Mouse (Mus musculus): ENCODE measurements around the gene Ganab. TPM values are rescaled to one million over a fixed set of nuclear protein-coding genes. Genes with fewer than 3 reads are reported as not detected.

Ganab gene
- polyA plus RNA-seq, 1 experiment from 2014 or later = 109 TPM

DNA sequence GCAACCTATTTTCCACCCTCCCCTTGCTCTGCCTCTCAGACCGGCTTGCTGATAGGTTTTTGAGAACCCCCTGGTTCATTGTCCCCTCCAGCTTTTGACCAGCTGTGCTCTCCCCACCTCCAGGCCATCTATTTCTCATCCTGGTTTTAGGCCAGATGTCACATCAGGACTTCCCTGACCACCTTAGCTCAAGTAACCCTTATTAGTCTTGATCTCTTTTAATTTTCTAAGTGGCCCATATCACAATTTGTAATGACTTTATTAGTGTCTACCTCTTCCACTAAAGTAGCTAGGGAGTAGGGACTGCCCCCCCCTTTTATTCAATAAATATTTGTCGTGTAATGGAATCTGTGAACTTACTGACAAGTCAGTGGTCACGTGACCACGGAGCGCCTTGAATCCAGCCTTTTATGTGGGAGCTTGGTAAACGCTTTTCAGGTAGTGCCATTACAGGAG lies 23.0 kb downstream of the Ganab start:
- Histone ChIP-seq H3K4me2 (peak overlapping the region; percentile 70), H3K9ac (ENCODE audit: low read length) (peak overlapping the region; percentile 73), H3K4me3 (ENCODE audit: low read depth, low read length) (peak overlapping the region; percentile 77), H3K27me3 (ENCODE audit: control insufficient read depth, insufficient read depth, low read length) (no peaks in the 10 kb centered on the region), H3K9me3 (ENCODE audit: control insufficient read depth, low read length) (no peaks in the 10 kb centered on the region), H3K4me1 (ENCODE audit: control insufficient read depth, insufficient read depth, low read length) (peaks cover 14% of the 10 kb centered on the region), H3K36me3 (ENCODE audit: control insufficient read depth, insufficient read depth, low read length) (peaks cover 5% of the 10 kb centered on the region; the same call in 1 of the 2 replicates), H3K27ac (ENCODE audit: low read depth, low read length) (peak overlapping the region; percentile 60)
- WGBS = 3% methylated on average over 6 of the region's 6 CpGs
- no peak for DNase-seq (ENCODE audit: low spot score, missing footprints)
- peak; percentile 29; the same call in 1 of the 2 replicates for ATAC-seq (ENCODE audit: low FRiP score)

DNA sequence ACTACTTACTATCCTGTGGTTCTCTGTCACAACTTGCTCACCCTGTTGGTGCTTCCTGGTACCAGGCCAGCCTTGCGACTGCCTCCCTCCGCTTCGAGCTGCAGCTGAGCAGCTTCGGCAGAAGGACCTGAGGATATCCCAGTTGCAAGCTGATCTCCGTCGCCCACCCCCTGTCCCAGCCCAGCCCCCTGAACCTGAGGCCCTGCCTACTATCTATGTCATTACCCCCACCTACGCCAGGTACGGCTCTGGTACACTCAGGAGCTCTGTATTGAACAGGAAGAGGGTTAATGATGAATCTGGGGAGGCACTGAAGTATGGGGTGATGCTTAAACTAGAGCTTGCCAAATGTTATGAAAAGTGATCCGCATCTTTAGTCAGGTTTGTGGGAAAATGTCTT lies 23.9 kb downstream of the Ganab start:
- no peak for ATAC-seq (ENCODE audit: low FRiP score)

DNA sequence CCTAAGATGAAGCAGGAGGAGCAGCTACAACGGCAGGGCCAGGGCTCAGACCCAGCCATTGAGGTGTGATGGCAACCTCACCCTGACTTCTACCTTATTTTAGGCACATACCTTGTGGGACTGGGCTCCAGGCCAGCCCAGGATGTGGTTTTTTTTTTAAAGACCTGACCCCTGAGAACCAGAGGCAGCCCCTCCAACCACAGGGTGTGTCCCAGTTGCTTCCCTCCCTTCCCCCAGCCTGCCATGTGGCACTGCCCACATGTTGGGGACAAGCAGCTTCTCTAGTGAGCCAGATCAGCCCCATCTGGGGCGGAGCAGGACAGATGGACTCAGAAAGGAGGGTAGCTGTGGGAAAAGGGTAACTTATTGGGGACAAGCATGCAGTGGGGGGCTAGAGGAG lies 28.9 kb downstream of the Ganab start:
- DNase-seq (ENCODE audit: low spot score, missing footprints) (no peak), ATAC-seq (ENCODE audit: low FRiP score) (no peak)
- Histone ChIP-seq H3K36me3 (ENCODE audit: control insufficient read depth, insufficient read depth, low read length) (no peaks in the 10 kb centered on the region; the same call in 1 of the 2 replicates), H3K4me3 (ENCODE audit: low read depth, low read length) (no peak overlapping the region), H3K27ac (ENCODE audit: low read depth, low read length) (no peak overlapping the region), H3K9ac (ENCODE audit: low read length) (no peak overlapping the region), H3K4me1 (ENCODE audit: control insufficient read depth, insufficient read depth, low read length) (peaks cover 13% of the 10 kb centered on the region), H3K9me3 (ENCODE audit: control insufficient read depth, low read length) (no peaks in the 10 kb centered on the region), H3K27me3 (ENCODE audit: control insufficient read depth, insufficient read depth, low read length) (no peaks in the 10 kb centered on the region), H3K4me2 (no peak overlapping the region)
- WGBS = 91% methylated on average over 2 of the region's 2 CpGs

More for the DNA sequence above, 23.9 kb downstream of the Ganab start:
- 81% methylated on average over 9 of the region's 9 CpGs for WGBS
- Histone ChIP-seq H3K4me1 (ENCODE audit: control insufficient read depth, insufficient read depth, low read length) (peaks cover 14% of the 10 kb centered on the region), H3K4me3 (ENCODE audit: low read depth, low read length) (no peak overlapping the region), H3K9ac (ENCODE audit: low read length) (no peak overlapping the region), H3K27me3 (ENCODE audit: control insufficient read depth, insufficient read depth, low read length) (no peaks in the 10 kb centered on the region), H3K27ac (ENCODE audit: low read depth, low read length) (no peak overlapping the region), H3K9me3 (ENCODE audit: control insufficient read depth, low read length) (no peaks in the 10 kb centered on the region), H3K36me3 (ENCODE audit: control insufficient read depth, insufficient read depth, low read length) (no peaks in the 10 kb centered on the region; the same call in 1 of the 2 replicates), H3K4me2 (no peak overlapping the region)
- no peak for DNase-seq (ENCODE audit: low spot score, missing footprints)

DNA sequence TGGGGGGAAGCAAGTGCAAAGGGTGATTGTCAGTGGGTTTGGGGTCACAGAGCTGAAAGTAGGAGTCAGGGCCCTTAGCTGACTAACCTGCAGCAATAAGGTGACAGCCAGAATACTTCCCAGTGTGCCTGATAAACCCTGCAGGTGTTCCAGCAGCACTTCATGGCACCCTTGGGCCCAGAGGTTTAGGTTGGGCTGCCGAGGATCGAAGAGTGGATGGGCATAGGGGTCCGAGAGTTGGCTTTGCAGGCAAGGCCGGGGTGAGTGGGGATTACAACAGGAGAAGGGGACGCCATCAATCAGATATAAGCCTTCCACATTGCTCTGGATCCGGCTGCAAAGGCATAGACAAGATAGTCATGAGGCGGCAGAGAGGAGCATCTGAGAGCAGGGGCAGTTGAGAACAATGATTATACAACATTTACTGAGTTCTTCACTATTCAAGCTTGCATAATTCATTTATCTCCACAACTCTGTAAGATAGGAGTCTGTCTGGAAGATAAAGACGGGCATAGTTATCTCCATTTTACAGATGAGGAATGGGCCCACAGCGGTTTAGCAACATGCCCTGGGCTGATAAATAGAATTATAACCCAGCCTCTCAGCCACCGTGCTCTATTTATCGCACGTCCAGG lies 30.1 kb downstream of the Ganab start:
- Histone ChIP-seq H3K27me3 (ENCODE audit: control insufficient read depth, insufficient read depth, low read length) (no peaks in the 10 kb centered on the region), H3K9ac (ENCODE audit: low read length) (no peak overlapping the region), H3K4me2 (no peak overlapping the region), H3K4me1 (ENCODE audit: control insufficient read depth, insufficient read depth, low read length) (peaks cover 13% of the 10 kb centered on the region), H3K4me3 (ENCODE audit: low read depth, low read length) (no peak overlapping the region), H3K9me3 (ENCODE audit: control insufficient read depth, low read length) (no peaks in the 10 kb centered on the region), H3K36me3 (ENCODE audit: control insufficient read depth, insufficient read depth, low read length) (no peaks in the 10 kb centered on the region; the same call in 1 of the 2 replicates), H3K27ac (ENCODE audit: low read depth, low read length) (no peak overlapping the region)
- no peak for ATAC-seq (ENCODE audit: low FRiP score)
- no peak for DNase-seq (ENCODE audit: low spot score, missing footprints)
- 87% methylated on average over 12 of the region's 12 CpGs for WGBS

DNA sequence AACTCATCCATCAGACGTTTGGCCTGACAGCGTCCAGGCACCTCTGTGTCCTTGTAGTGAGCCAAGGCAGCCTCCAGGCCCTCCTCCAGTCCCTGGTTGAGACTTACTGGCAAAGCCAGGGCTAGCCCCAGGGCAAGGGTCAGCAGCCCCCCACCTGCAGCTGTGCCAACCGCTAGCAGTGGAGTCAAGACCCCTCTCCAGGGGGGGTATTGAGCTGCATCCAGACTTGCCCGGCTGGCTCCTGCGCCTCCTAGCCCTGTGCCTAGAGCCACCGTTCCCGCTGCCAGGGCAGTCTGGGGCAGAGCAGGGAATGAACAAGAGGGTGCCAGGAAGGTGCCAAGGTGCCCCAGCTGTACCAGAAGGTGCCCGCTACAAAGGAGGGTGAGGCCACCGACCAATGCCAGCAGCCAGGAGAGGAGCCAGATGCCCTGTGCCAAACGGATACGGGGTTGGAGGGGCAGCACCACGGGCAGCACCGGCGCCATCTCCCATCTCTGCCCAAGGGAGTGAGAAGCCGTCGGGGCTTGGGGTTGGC lies 30.9 kb downstream of the Ganab start:
- no peaks in the 10 kb centered on the region; the same call in 1 of the 2 replicates for H3K36me3 ChIP-seq (ENCODE audit: control insufficient read depth, insufficient read depth, low read length)
- H3K27me3 ChIP-seq (ENCODE audit: control insufficient read depth, insufficient read depth, low read length) = no peaks in the 10 kb centered on the region
- H3K27ac ChIP-seq (ENCODE audit: low read depth, low read length) = no peak overlapping the region
- ATAC-seq (ENCODE audit: low FRiP score) (peak; percentile 36), DNase-seq (ENCODE audit: low spot score, missing footprints) (no peak)
- peak overlapping the region; percentile 66 for H3K4me3 ChIP-seq (ENCODE audit: low read depth, low read length)
- WGBS = 17% methylated on average over 16 of the region's 16 CpGs
- H3K4me1 ChIP-seq (ENCODE audit: control insufficient read depth, insufficient read depth, low read length) = peaks cover 13% of the 10 kb centered on the region
- H3K9ac ChIP-seq (ENCODE audit: low read length) = peak overlapping the region; percentile 79; the same call in 1 of the 2 replicates
- no peaks in the 10 kb centered on the region for H3K9me3 ChIP-seq (ENCODE audit: control insufficient read depth, low read length)
- H3K4me2 ChIP-seq = peak overlapping the region; percentile 81

DNA sequence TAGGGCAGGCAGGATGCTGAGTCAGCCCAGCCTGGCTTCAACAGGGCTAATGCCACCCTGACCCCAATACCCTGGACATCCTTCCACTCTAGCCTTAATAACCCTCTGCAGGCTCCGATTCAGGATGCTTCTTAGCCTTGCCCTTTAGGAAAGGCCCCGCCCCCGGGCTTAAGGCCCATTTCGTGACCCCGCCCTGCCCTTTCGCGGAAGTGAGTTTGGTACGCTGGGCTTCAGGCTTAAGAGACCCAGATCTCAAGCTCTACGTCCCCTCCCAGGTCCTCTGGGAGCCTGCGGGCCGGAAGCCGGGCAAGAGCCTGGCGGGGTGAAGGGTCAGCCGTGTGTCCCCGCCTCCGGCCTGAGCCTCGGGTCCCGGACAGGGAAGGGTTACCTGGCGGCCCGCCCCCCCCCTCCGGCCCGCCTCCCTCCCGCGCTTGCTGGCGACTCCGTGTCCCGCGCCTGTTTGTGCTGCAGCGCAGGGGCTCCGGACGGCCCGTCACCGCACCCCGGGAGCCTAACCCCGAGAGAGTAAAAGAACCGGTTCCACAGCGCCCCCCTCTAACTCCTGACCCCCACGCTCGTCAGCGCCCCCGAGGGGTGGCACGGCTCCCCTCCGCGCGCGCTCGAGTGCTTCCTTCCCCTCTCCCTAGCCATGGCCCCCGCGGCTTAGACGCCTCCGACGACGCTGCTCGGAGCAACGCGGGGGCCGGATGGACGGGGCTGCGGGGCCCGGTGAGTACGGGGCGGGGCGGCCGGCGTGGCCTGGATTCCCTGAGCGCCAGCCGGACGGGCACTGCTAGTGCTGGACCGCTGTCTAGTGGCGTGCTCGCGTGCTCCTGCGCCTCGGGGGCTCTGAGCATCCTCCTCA lies 31.6 kb downstream of the Ganab start, which contains the start of the genes Rom1 and Eml3:
TSS of gene Rom1 (minus strand) at position 133 of the 865 bp plus-strand sequence.
TSS of gene Eml3 (plus strand) at position 329 of the 865 bp plus-strand sequence.
- no peaks in the 10 kb centered on the region for H3K9me3 ChIP-seq (ENCODE audit: control insufficient read depth, low read length)
- no peaks in the 10 kb centered on the region for H3K27me3 ChIP-seq (ENCODE audit: control insufficient read depth, insufficient read depth, low read length)
- H3K27ac ChIP-seq (ENCODE audit: low read depth, low read length) = peak within 1 kb of the TSS; percentile 44
- under 1% methylated on average over 66 of the region's 74 CpGs for WGBS
- ATAC-seq (ENCODE audit: low FRiP score) (peak; percentile 81), DNase-seq (ENCODE audit: low spot score, missing footprints) (peak; percentile 97)
- peaks cover 13% of the 10 kb centered on the region for H3K4me1 ChIP-seq (ENCODE audit: control insufficient read depth, insufficient read depth, low read length)
- H3K4me3 ChIP-seq (ENCODE audit: low read depth, low read length) = peak within 1 kb of the TSS; percentile 66
- H3K9ac ChIP-seq (ENCODE audit: low read length) = peak within 1 kb of the TSS; percentile 79
- no peaks in the 10 kb centered on the region; the same call in 1 of the 2 replicates for H3K36me3 ChIP-seq (ENCODE audit: control insufficient read depth, insufficient read depth, low read length)
- H3K4me2 ChIP-seq = peak within 1 kb of the TSS; percentile 81

DNA sequence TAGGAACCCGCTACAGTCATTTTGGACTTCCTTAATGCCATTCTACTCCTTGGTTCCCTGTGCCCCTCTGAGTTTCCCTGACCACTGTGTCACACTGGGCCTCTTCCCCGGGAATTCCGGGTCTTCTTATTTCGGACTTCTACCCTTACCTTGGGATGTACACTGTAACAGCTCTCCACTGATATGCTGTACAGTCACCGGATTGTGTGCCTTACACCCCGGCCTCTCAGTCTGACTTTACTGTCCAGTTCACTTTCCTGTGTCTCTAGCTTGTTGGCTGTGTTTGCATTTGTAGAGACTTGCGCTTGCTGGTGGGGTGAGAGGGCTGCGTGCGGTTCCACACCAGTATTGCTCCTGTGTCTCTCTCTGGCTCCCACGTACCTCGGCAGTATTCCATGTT lies 32.2 kb downstream of the Ganab start:
- WGBS = 19% methylated on average over 11 of the region's 11 CpGs
- ATAC-seq (ENCODE audit: low FRiP score) = no peak
- Histone ChIP-seq H3K4me1 (ENCODE audit: control insufficient read depth, insufficient read depth, low read length) (peaks cover 13% of the 10 kb centered on the region), H3K4me3 (ENCODE audit: low read depth, low read length) (peak overlapping the region; percentile 66), H3K27me3 (ENCODE audit: control insufficient read depth, insufficient read depth, low read length) (no peaks in the 10 kb centered on the region), H3K9ac (ENCODE audit: low read length) (peak overlapping the region; percentile 79), H3K9me3 (ENCODE audit: control insufficient read depth, low read length) (no peaks in the 10 kb centered on the region), H3K4me2 (peak overlapping the region; percentile 81), H3K27ac (ENCODE audit: low read depth, low read length) (no peak overlapping the region), H3K36me3 (ENCODE audit: control insufficient read depth, insufficient read depth, low read length) (no peaks in the 10 kb centered on the region; the same call in 1 of the 2 replicates)
- peak; percentile 90 for DNase-seq (ENCODE audit: low spot score, missing footprints)

DNA sequence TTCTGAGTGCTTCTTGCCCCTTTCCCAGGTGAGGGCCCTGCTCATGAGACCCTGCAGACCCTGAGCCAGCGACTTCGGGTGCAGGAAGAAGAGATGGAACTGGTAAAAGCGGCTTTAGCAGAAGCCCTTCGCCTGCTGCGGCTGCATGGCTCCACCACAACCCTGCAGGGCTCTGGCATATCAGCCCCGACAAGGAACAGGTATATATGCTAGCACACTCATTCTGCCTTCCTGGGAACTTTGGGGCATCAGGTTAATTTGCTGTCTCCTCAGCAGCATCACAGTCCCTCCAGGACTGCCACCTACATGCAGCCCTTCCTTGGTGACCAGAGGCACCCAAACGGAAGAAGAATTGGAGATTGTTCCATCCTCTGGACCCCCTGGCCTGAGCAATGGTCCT lies 32.9 kb downstream of the Ganab start:
- Histone ChIP-seq H3K27me3 (ENCODE audit: control insufficient read depth, insufficient read depth, low read length) (no peaks in the 10 kb centered on the region), H3K27ac (ENCODE audit: low read depth, low read length) (no peak overlapping the region), H3K4me2 (peak overlapping the region; percentile 81), H3K9ac (ENCODE audit: low read length) (peak overlapping the region; percentile 14; the same call in 1 of the 2 replicates), H3K36me3 (ENCODE audit: control insufficient read depth, insufficient read depth, low read length) (no peaks in the 10 kb centered on the region; the same call in 1 of the 2 replicates), H3K4me1 (ENCODE audit: control insufficient read depth, insufficient read depth, low read length) (peaks cover 13% of the 10 kb centered on the region), H3K9me3 (ENCODE audit: control insufficient read depth, low read length) (no peaks in the 10 kb centered on the region), H3K4me3 (ENCODE audit: low read depth, low read length) (no peak overlapping the region; the same call in 1 of the 2 replicates)
- DNase-seq (ENCODE audit: low spot score, missing footprints) (no peak), ATAC-seq (ENCODE audit: low FRiP score) (no peak)
- 84% methylated on average over 7 of the region's 7 CpGs for WGBS
